8 mouse cellular contexts compared by ENCODE assay signal in genomic region chr6:125492664-125493063, GRCm38 (mm10). TPM values are rescaled to one million over a fixed set of nuclear protein-coding genes. Genes with fewer than 3 reads are reported as not detected.
DNase-seq lines count a peak whose midpoint lies in the region; ATAC-seq and TF ChIP-seq lines count a peak whose summit lies in the region.
"Had no signal": no experiment of that assay in that cellular context is flagged by ENCODE, and none has a peak within 500 bp of the region (broad histone marks: within the 10 kb centered on the region; RNA-seq: fewer than 3 reads in every experiment).

No protein-coding gene starts in this region.

- H3K27ac ChIP-seq in limb, embryonic 12.5 days: no peak overlapping the region
- no peak overlapping the region for H3K27ac ChIP-seq in limb, embryonic 10.5 days
- no peak overlapping the region; the same call in 1 of the 2 replicates for H3K27ac ChIP-seq in brown adipose tissue, adult 24 weeks (replicated peaks; ENCODE audit: low read depth, low read length)
- peak overlapping the region; percentile 23; the same call in 1 of the 2 replicates for H3K27ac ChIP-seq in heart, postnatal 0 days (ENCODE audit: low read depth)
- no peak overlapping the region for H3K27ac ChIP-seq in midbrain, postnatal 0 days (ENCODE audit: low read depth, low read length)

- H3K9me3 ChIP-seq in limb, embryonic 12.5 days: no peaks in the 10 kb centered on the region
- no peaks in the 10 kb centered on the region for H3K9me3 ChIP-seq in limb, embryonic 10.5 days (replicated peaks)
- H3K9me3 ChIP-seq in heart, postnatal 0 days (replicated peaks; ENCODE audit: control insufficient read depth, low read length): no peaks in the 10 kb centered on the region
- no peaks in the 10 kb centered on the region for H3K9me3 ChIP-seq in midbrain, postnatal 0 days (ENCODE audit: low read length)

- 76% methylated on average over 6 of the region's 6 CpGs for WGBS in limb, embryonic 12.5 days
- WGBS in limb, embryonic 10.5 days: 76% methylated on average over 6 of the region's 6 CpGs
- 70% methylated on average over 6 of the region's 6 CpGs for WGBS in heart, postnatal 0 days
- 88% methylated on average over 6 of the region's 6 CpGs for WGBS in midbrain, postnatal 0 days

- no peak for DNase-seq in limb, embryonic 10.5 days (ENCODE audit: low spot score)
- DNase-seq in heart, postnatal 0 days (ENCODE audit: low spot score): no peak
- no peak for DNase-seq in midbrain, postnatal 0 days (ENCODE audit: low spot score)
- no peak for DNase-seq in adrenal gland, adult 8-10 months
- no peak for DNase-seq in adrenal gland, postnatal 25 days
- DNase-seq: thymus, postnatal 14 days had no signal

- H3K36me3 ChIP-seq in limb, embryonic 12.5 days: no peaks in the 10 kb centered on the region
- H3K36me3 ChIP-seq in limb, embryonic 10.5 days: no peaks in the 10 kb centered on the region
- no peaks in the 10 kb centered on the region for H3K36me3 ChIP-seq in heart, postnatal 0 days (replicated peaks; ENCODE audit: control insufficient read depth, insufficient read depth, low read length)
- H3K36me3 ChIP-seq in midbrain, postnatal 0 days (ENCODE audit: insufficient read depth, low read length): no peaks in the 10 kb centered on the region

- no peak for TF ChIP-seq CTCF in heart, postnatal 0 days (IDR thresholded peaks at IDR 0.05; ENCODE audit: low read depth)
- 0 out of 2 replicates have a peak, but pooled peaks have one; percentile 12 for TF ChIP-seq CTCF in midbrain, postnatal 0 days (IDR thresholded peaks at IDR 0.05)

- no peak overlapping the region for H3K9ac ChIP-seq in limb, embryonic 12.5 days (replicated peaks)
- no peak overlapping the region for H3K9ac ChIP-seq in heart, postnatal 0 days (replicated peaks; ENCODE audit: low read depth, low read length)
- no peak overlapping the region for H3K9ac ChIP-seq in midbrain, postnatal 0 days (replicated peaks; ENCODE audit: low read length, poor library complexity, severe bottlenecking)

- peaks cover 38% of the 10 kb centered on the region for H3K27me3 ChIP-seq in limb, embryonic 12.5 days
- peaks cover 69% of the 10 kb centered on the region for H3K27me3 ChIP-seq in limb, embryonic 10.5 days (ENCODE audit: low read depth, poor library complexity, severe bottlenecking)
- H3K27me3 ChIP-seq in heart, postnatal 0 days (ENCODE audit: control insufficient read depth, insufficient read depth, low read length): peaks cover 22% of the 10 kb centered on the region
- H3K27me3 ChIP-seq in midbrain, postnatal 0 days (ENCODE audit: insufficient read depth, low read length): peaks cover 10% of the 10 kb centered on the region; the same call in 1 of the 2 replicates

- peaks cover 36% of the 10 kb centered on the region for H3K4me1 ChIP-seq in limb, embryonic 12.5 days (replicated peaks)
- peaks cover 17% of the 10 kb centered on the region for H3K4me1 ChIP-seq in limb, embryonic 10.5 days
- peaks cover 4% of the 10 kb centered on the region; the same call in 1 of the 2 replicates for H3K4me1 ChIP-seq in brown adipose tissue, adult 24 weeks (ENCODE audit: control insufficient read depth, insufficient read depth, insufficient read length, low read length)
- 0 out of 2 replicates have a peak, but pooled peaks cover 6% of the 10 kb centered on the region for H3K4me1 ChIP-seq in heart, postnatal 0 days (ENCODE audit: control insufficient read depth, insufficient read depth)
- H3K4me1 ChIP-seq in midbrain, postnatal 0 days (ENCODE audit: insufficient read depth, low read length): no peaks in the 10 kb centered on the region

- peak overlapping the region; percentile 92 for H3K4me2 ChIP-seq in limb, embryonic 12.5 days
- H3K4me2 ChIP-seq in heart, postnatal 0 days (ENCODE audit: low read depth, low read length): peak overlapping the region; percentile 81
- H3K4me2 ChIP-seq in midbrain, postnatal 0 days (ENCODE audit: low read depth, low read length, poor library complexity, severe bottlenecking): peak overlapping the region; percentile 98

- no peak for TF ChIP-seq EP300 in heart, postnatal 0 days (IDR thresholded peaks at IDR 0.05; ENCODE audit: low read depth)

- H3K4me3 ChIP-seq in limb, embryonic 12.5 days (replicated peaks): peak overlapping the region; percentile 65; the same call in 1 of the 2 replicates
- no peak overlapping the region for H3K4me3 ChIP-seq in limb, embryonic 10.5 days
- peak overlapping the region; percentile 25 for H3K4me3 ChIP-seq in brown adipose tissue, adult 24 weeks (ENCODE audit: insufficient read depth, low read depth, low read length)
- H3K4me3 ChIP-seq in heart, postnatal 0 days (ENCODE audit: low read depth, low read length): peak overlapping the region; percentile 70
- no peak overlapping the region for H3K4me3 ChIP-seq in midbrain, postnatal 0 days (ENCODE audit: low read depth, low read length)

- ATAC-seq in limb, embryonic 12.5 days (ENCODE audit: insufficient number of reproducible peaks, insufficient read depth, low FRiP score, low TSS enrichment, low read depth): no peak
- ATAC-seq in heart, postnatal 0 days (ENCODE audit: insufficient read depth, low read depth): no peak
- no peak for ATAC-seq in midbrain, postnatal 0 days (ENCODE audit: low FRiP score)

RNA-seq across cellular contexts. Expression of gene Cd9, which starts 1.9 kb away (rescaled TPM):
- 65.5 and 71.0 TPM in 2 replicates for polyA plus RNA-seq in limb, embryonic 12.5 days (2016; fragmentation: Nextera tagmentation; extraction: Ambion mirVana)
- 22.5 and 33.2 TPM in 2 replicates for polyA plus RNA-seq in limb, embryonic 10.5 days (2016; fragmentation: Nextera tagmentation; extraction: Ambion mirVana)
- polyA plus RNA-seq in brown adipose tissue, adult 24 weeks (2012; ENCODE audit: insufficient read depth, insufficient read length, missing spikeins): 13.5 and 22.6 TPM in 2 replicates
- total RNA-seq in heart, postnatal 0 days (2014; rRNA removed; ENCODE audit: low replicate concordance): 51.9 and 72.4 TPM in 2 replicates
- 99.3 and 99.4 TPM in 2 replicates for polyA plus RNA-seq in heart, postnatal 0 days (2015; fragmentation: Nextera tagmentation; extraction: Ambion mirVana)
- 40.3 and 49.1 TPM in 2 replicates for total RNA-seq in midbrain, postnatal 0 days (2014; rRNA removed)
- polyA plus RNA-seq in midbrain, postnatal 0 days (2015; fragmentation: Nextera tagmentation; extraction: Ambion mirVana): 105 and 118 TPM in 2 replicates
- total RNA-seq in adrenal gland, adult 8-10 months (2022): 100 to 1,000 TPM; 108 to 171 (median 144) TPM
- total RNA-seq in adrenal gland, postnatal 25 days (2021): 113 and 128 TPM in 2 replicates

RNA-seq across cellular contexts. Expression of gene Vwf, which starts 53.9 kb away (rescaled TPM):
- polyA plus RNA-seq in limb, embryonic 12.5 days (2016; fragmentation: Nextera tagmentation; extraction: Ambion mirVana): 2.9 and 5.1 TPM in 2 replicates
- polyA plus RNA-seq in limb, embryonic 10.5 days (2016; fragmentation: Nextera tagmentation; extraction: Ambion mirVana): 4.5 and 5.3 TPM in 2 replicates
- 6.6 and 7.6 TPM in 2 replicates for polyA plus RNA-seq in brown adipose tissue, adult 24 weeks (2012; ENCODE audit: insufficient read depth, insufficient read length, missing spikeins)
- 70.5 and 99.9 TPM in 2 replicates for total RNA-seq in heart, postnatal 0 days (2014; rRNA removed; ENCODE audit: low replicate concordance)
- 21.9 and 25.3 TPM in 2 replicates for polyA plus RNA-seq in heart, postnatal 0 days (2015; fragmentation: Nextera tagmentation; extraction: Ambion mirVana)
- 36.2 and 36.7 TPM in 2 replicates for total RNA-seq in midbrain, postnatal 0 days (2014; rRNA removed)
- polyA plus RNA-seq in midbrain, postnatal 0 days (2015; fragmentation: Nextera tagmentation; extraction: Ambion mirVana): 15.8 and 16.6 TPM in 2 replicates
- 10 to 100 TPM in 1 of 4 experiments, 1 to 10 TPM in 3; 6.5 to 13.4 (median 7.4) TPM for total RNA-seq in adrenal gland, adult 8-10 months (2022)
- total RNA-seq in adrenal gland, postnatal 25 days (2021): 5.8 and 6.9 TPM in 2 replicates

Comparison
In these comparisons a context has a peak if more than half of its experiments do, and no peak if none do; other contexts are left out.
1. H3K4me3 ChIP-seq: peak in limb, embryonic 12.5 days (single experiment), brown adipose tissue, adult 24 weeks (single experiment) and heart, postnatal 0 days (single experiment); none in limb, embryonic 10.5 days (single experiment) and midbrain, postnatal 0 days (single experiment).
2. Peak in every context shown above with its lines, with median percentiles within 50 percentile points of each other: H3K4me2 ChIP-seq.